Mouse (Mus musculus) liver, postnatal 0 days (tissue): ENCODE data around the gene Gsdma3.
A peak's percentile ranks its signal among the peaks of the same experiment; 100 is the strongest.

Experiments used
- CTCF ChIP-seq: sonication (generic); IDR thresholded peaks from 2 replicates; pipeline ENCODE4 v1.5.1; 2016; ENCODE audit warnings: antibody characterized with exemption, low read depth
- EP300 ChIP-seq: IDR thresholded peaks from 2 replicates; pipeline ENCODE4 v1.6.1; 2016; ENCODE audit warnings: antibody characterized with exemption, low read depth, mild to moderate bottlenecking

DNA sequence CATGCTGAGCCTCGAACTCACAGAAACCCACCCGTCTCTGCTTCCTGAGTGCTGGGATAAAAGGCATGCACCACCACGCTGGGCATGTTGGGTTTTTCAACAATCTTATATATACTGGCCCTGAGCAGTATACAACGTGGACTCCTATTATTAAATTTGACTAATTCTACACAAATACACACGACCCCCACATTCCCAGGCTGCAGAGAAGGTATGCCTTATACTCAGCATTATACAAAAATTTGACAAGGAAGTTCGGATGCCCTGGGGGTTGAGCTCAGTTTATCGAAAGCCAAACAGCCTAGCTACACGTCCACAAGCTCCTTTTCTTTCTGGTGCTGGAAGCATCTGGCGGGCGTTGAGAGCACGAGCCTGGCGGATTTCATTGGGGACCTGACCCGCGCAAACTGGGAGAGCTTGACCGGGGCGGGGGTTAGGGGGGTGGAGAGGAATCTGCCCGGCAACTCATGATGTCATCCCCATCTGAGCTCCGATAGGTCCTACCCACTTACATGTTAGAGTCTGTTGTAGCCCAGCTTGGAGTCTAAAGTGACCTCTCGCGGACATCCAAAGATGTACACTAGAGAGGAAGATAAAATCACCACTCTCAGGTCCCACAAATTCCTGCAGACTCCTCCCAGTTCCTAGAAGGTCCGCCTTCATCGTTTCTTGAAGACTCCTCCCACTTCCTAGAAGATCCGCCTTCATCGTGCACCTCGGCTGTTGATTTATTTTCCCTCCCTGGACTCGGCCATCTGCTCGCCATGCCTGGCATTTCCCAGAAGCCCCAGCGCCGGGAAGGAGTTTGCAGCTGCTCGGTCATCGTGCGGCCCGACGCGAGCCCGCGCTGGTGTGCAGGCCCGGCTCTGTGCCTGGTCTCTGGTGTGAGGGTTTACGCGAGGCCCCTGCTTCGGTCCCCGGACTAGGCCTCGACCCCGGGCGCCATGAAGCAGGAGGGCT is 55.9 kb downstream of the Gsdma3 start, which contains the start of gene Psmd3:
- TF ChIP-seq EP300 = peak; percentile 77; the same call in 1 of the 2 replicates
- peak; percentile 52 for TF ChIP-seq CTCF
